Mouse (Mus musculus) heart, embryonic 16.5 days (tissue): ENCODE measurements around the gene Cggbp1. TPM values are rescaled to one million over a fixed set of nuclear protein-coding genes. Genes with fewer than 3 reads are reported as not detected.

Experiments used
- ATAC-seq: fragments of 200-750 bp; cut with Nextera tagmentation; replicated peaks from 2 replicates; pipeline ENCODE4 v1.8.0; 2017; ENCODE audit warnings: moderate number of reproducible peaks; ENCODE audit not compliant: insufficient read depth, low FRiP score; ENCODE audit errors: extremely low read depth
- H3K27ac ChIP-seq: fragments of 300-500 bp; sonication (generic); 2 replicates; pipeline ENCODE4 v1.5.1; 2014; ENCODE audit warnings: mild to moderate bottlenecking, low read length, control low read depth, moderate library complexity
- H3K27me3 ChIP-seq: fragments of 300-500 bp; sonication (generic); 2 replicates; pipeline ENCODE4 v1.6.1; 2014; ENCODE audit warnings: low read length, mixed read lengths; ENCODE audit not compliant: control insufficient read depth, insufficient read depth
- H3K36me3 ChIP-seq: fragments of 300-500 bp; sonication (generic); 2 replicates; pipeline ENCODE4 v1.6.1; 2014; ENCODE audit not compliant: control insufficient read depth, insufficient read depth
- H3K4me1 ChIP-seq: fragments of 300-500 bp; sonication (generic); 2 replicates; pipeline ENCODE4 v1.6.1; 2014; ENCODE audit warnings: low read length, mixed read lengths; ENCODE audit not compliant: control insufficient read depth, insufficient read depth
- H3K4me2 ChIP-seq: fragments of 300-500 bp; sonication (generic); 2 replicates; pipeline ENCODE4 v1.6.1; 2014; ENCODE audit warnings: low read depth, mild to moderate bottlenecking, control low read depth, low read length
- H3K4me3 ChIP-seq: fragments of 300-500 bp; sonication (generic); 2 replicates; pipeline ENCODE4 v1.5.1; 2014; ENCODE audit warnings: mild to moderate bottlenecking, control low read depth, low read length
- H3K9ac ChIP-seq: fragments of 300-500 bp; sonication (generic); 2 replicates; pipeline ENCODE4 v1.6.1; 2014; ENCODE audit warnings: low read length, control low read depth
- H3K9me3 ChIP-seq: fragments of 300-500 bp; sonication (generic); replicated peaks from 2 replicates; pipeline ENCODE4 v1.6.1; 2016; ENCODE audit warnings: low read length; ENCODE audit not compliant: control insufficient read depth
- WGBS: fragments of 180-500 bp; shearing (Covaris S2); extraction: QIAGEN DNeasy Blood & Tissue Kit; methylation state at CpG from one replicate; pipeline ENCODE4 v1.1.7; 2014; 5-methylcytosine and 5-hydroxymethylcytosine counted together
- polyA plus RNA-seq: library from polyadenylated mRNA; unstranded; fragments of >200 nt; fragmentation: Nextera tagmentation; extraction: Ambion mirVana; gene quantifications from 2 replicates; pipeline ENCODE4 v1.2.1, GENCODE M21; 2015

Cggbp1 gene
- polyA plus RNA-seq, 1 experiment from 2014 or later, result 52.2 TPM

- Histone ChIP-seq H3K27me3 (no peaks in the 10 kb centered on the region), H3K27ac (no peak overlapping the region), H3K36me3 (no peaks in the 10 kb centered on the region), H3K4me3 (no peak overlapping the region), H3K4me2 (no peak overlapping the region), H3K4me1 (no peaks in the 10 kb centered on the region), H3K9me3 (no peaks in the 10 kb centered on the region), H3K9ac (no peak overlapping the region)
- no peak for ATAC-seq
- WGBS, result 50% methylated on average over 6 of the region's 6 CpGs
Measured at GRCm38 (mm10) chr16:64868613-64869012, 16.8 kb downstream of the Cggbp1 start.

DNA sequence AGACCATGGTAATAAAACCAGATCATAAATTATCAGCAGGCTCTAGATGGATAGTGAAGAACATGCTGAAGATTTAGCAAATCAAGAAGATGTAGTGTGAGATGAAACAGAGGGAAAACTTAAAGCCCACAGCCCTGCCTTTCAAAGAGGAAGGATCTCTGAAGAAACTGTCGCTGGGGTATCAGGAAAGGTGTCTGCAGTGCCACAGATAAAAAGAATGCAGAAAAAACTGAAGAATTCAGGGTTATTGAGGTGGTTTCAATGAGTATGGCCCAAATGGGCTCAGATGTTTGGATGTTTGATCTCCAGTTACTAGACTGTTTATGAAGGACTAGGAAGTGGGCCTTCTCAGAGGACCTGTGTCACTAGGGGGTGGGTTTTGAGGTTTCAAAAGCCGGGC lies 17.8 kb downstream of the Cggbp1 start:
- 64% methylated on average over 2 of the region's 2 CpGs for WGBS
- H3K4me3 ChIP-seq, result no peak overlapping the region
- H3K4me1 ChIP-seq, result no peaks in the 10 kb centered on the region
- H3K27ac ChIP-seq, result no peak overlapping the region
- no peak overlapping the region for H3K9ac ChIP-seq
- H3K27me3 ChIP-seq, result no peaks in the 10 kb centered on the region
- no peaks in the 10 kb centered on the region for H3K36me3 ChIP-seq
- ATAC-seq, result no peak
- no peaks in the 10 kb centered on the region for H3K9me3 ChIP-seq
- H3K4me2 ChIP-seq, result no peak overlapping the region

- no peaks in the 10 kb centered on the region for H3K36me3 ChIP-seq
- H3K9ac ChIP-seq, result no peak overlapping the region
- no peak overlapping the region for H3K4me3 ChIP-seq
- H3K4me1 ChIP-seq, result no peaks in the 10 kb centered on the region
- 28% methylated on average over 3 of the region's 3 CpGs for WGBS
- ATAC-seq, result no peak
- no peak overlapping the region for H3K27ac ChIP-seq
- H3K4me2 ChIP-seq, result no peak overlapping the region
- H3K27me3 ChIP-seq, result no peaks in the 10 kb centered on the region
- H3K9me3 ChIP-seq, result no peaks in the 10 kb centered on the region
Measured at GRCm38 (mm10) chr16:64872296-64872695, 20.5 kb downstream of the Cggbp1 start.

DNA sequence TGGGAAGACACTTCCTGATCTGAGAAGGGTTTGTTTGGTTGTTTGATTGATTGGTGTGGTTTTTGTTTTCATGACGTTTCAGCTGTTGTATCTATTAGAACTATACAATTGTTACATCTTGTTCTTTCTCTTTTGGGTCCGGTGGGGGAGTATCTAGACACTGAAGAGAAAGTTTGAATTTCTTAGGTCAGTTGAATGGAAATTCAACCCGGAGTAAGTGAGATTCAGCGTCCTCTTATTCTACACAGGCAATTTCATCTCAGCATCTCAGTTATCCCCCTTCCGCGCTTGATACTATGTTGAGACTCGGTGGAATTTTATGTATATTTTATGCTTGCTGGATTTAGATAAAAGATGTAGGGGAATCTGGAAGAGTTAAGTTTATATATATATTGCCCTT lies 21.0 kb downstream of the Cggbp1 start:
- no peak overlapping the region for H3K27ac ChIP-seq
- ATAC-seq, result no peak
- H3K4me3 ChIP-seq, result peak overlapping the region; percentile 53
- H3K4me2 ChIP-seq, result peak overlapping the region; percentile 76
- H3K4me1 ChIP-seq, result no peaks in the 10 kb centered on the region
- H3K36me3 ChIP-seq, result no peaks in the 10 kb centered on the region
- H3K9me3 ChIP-seq, result no peaks in the 10 kb centered on the region
- H3K9ac ChIP-seq, result peak overlapping the region; percentile 58; the same call in 1 of the 2 replicates
- no peaks in the 10 kb centered on the region for H3K27me3 ChIP-seq
- 6% methylated on average over 7 of the region's 7 CpGs for WGBS

DNA sequence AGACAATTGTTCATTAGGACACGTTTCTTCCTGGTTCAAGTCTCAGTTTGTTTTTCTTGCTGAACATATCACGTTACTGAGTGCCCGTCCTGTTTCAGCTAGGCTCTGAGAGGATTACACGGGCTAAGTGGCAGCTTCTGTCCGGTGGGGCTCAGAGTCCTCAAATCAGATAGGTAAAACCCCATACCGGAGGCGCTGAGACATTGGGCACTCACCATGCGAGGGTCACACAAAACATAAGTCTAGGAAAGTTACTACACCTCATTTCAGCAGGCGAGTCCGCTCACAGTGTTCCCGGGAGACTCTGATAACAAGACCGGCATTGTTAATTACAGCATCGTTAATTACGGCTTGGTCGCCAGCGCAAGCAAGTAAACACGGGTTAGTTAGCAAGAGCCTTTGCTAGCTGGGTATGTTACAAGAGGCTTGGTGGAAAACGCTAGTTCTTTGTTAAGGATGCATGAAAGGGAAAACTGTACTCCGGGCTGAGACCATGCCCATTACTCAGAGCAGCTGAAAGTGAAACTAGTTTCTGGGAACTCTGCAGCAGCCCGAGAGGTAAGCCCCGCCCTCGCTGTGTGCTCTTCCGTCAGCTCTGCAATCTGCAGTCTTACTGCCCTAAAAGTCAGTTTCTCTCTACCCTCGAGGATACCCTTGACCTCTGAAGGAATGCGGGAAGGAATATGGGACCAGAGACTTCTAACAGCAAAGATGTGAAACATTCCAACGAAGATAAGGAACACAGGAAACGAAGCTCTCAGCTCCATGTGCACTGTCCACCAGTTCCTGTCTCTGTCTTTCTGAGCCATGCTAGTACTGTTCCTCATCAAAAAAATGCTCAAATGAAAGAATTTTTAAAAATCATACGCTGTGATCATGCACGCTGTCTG lies 21.9 kb downstream of the Cggbp1 start:
- Histone ChIP-seq H3K9me3 (no peaks in the 10 kb centered on the region), H3K36me3 (no peaks in the 10 kb centered on the region), H3K27me3 (no peaks in the 10 kb centered on the region), H3K4me2 (peak overlapping the region; percentile 76), H3K27ac (peak overlapping the region; percentile 86), H3K4me1 (no peaks in the 10 kb centered on the region), H3K4me3 (peak overlapping the region; percentile 63), H3K9ac (peak overlapping the region; percentile 73)
- peak; percentile 96 for ATAC-seq
- WGBS, result 2% methylated on average over 29 of the region's 29 CpGs

DNA sequence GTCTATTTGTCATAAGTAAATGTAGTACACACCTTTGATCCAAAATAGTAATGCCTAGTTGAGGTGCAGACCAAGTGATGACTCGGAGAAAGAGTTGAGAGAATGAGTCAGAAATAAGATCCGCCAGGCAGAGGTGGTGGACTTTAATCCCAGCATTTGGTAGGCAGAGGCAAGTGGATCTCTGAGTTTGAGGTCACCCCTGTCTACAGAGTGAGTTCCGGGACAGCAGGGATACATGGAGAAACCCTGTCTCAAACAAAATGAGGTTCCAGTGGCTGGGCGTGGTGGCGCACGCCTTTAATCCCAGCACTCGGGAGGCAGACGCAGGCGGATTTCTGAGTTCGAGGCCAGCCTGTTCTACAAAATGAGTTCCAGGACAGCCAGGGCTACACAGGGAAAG lies 23.6 kb downstream of the Cggbp1 start:
- Histone ChIP-seq H3K9ac (no peak overlapping the region), H3K4me2 (no peak overlapping the region), H3K4me1 (no peaks in the 10 kb centered on the region), H3K27ac (no peak overlapping the region), H3K36me3 (no peaks in the 10 kb centered on the region), H3K9me3 (no peaks in the 10 kb centered on the region), H3K27me3 (no peaks in the 10 kb centered on the region), H3K4me3 (no peak overlapping the region)
- no peak for ATAC-seq
- WGBS, result 91% methylated on average over 10 of the region's 10 CpGs

DNA sequence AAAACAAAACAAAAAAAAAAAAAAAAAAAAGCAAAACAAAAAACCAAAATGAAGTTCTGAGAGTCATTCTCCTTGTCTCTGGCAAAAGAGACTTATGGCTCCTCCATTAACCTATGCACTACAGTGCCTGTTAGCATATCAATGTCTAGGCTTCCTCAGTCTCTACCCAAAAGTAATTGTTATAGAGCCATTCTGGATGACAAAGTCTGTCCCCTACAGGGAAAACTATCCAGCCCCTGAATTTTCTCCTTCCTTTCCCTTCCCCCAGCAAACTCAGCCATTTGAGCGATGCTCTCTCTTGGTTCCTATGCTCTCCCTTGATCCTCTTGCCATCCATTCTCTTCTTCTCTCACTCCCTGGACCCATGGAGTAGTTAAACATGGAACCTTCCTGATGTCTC lies 24.0 kb downstream of the Cggbp1 start:
- H3K4me3 ChIP-seq, result no peak overlapping the region
- no peaks in the 10 kb centered on the region for H3K27me3 ChIP-seq
- 81% methylated on average over 1 of the region's 1 CpGs for WGBS
- H3K36me3 ChIP-seq, result no peaks in the 10 kb centered on the region
- no peaks in the 10 kb centered on the region for H3K9me3 ChIP-seq
- no peak overlapping the region for H3K4me2 ChIP-seq
- no peak overlapping the region for H3K9ac ChIP-seq
- H3K4me1 ChIP-seq, result no peaks in the 10 kb centered on the region
- H3K27ac ChIP-seq, result no peak overlapping the region
- no peak for ATAC-seq

DNA sequence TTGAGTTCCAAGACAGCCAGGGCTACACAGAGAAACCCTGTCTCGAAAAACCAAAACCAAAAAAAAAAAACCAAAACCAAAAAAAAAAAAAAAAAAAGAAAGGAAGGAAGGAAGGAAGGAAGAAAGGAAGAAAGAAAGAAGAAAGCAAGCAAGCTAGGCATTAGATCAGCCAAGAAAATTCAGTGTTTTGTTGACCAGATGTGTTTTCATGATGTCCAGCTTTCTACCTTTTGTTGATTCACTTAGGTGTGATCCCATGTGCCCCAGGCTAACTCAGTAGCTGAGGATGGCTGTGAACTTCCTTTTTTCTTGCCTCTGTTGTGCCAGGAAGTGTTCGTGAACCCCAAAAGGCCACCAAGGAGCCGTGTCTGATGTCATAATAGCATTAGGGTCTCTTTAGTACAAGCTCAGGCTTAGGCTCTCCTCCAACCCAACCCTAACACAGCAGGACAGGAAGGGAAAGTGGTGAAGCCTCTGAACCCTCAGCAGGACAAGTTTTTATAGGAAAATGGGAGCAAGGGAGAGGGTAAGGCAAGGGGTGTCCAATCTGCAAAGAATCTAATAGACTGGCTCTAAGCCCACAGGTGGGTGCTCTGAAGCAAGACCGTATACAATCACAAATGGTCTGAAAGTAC lies 25.0 kb downstream of the Cggbp1 start:
- WGBS, result 62% methylated on average over 4 of the region's 4 CpGs
- Histone ChIP-seq H3K27ac (no peak overlapping the region), H3K4me2 (no peak overlapping the region)

GRCm38 (mm10) chr16:64877314-64877713 lies 25.5 kb downstream of the Cggbp1 start:
- no peaks in the 10 kb centered on the region for H3K9me3 ChIP-seq
- H3K27ac ChIP-seq, result no peak overlapping the region
- no peak overlapping the region for H3K4me3 ChIP-seq
- WGBS, result 79% methylated on average over 3 of the region's 3 CpGs
- H3K36me3 ChIP-seq, result no peaks in the 10 kb centered on the region
- no peaks in the 10 kb centered on the region for H3K4me1 ChIP-seq
- no peaks in the 10 kb centered on the region for H3K27me3 ChIP-seq
- ATAC-seq, result no peak
- no peak overlapping the region for H3K4me2 ChIP-seq
- no peak overlapping the region for H3K9ac ChIP-seq

More for the DNA sequence above, 25.0 kb downstream of the Cggbp1 start:
- Histone ChIP-seq H3K4me3 (no peak overlapping the region), H3K9ac (no peak overlapping the region), H3K4me1 (no peaks in the 10 kb centered on the region), H3K36me3 (no peaks in the 10 kb centered on the region), H3K9me3 (no peaks in the 10 kb centered on the region), H3K27me3 (no peaks in the 10 kb centered on the region)
- no peak for ATAC-seq
